Mouse (Mus musculus) spleen, postnatal 4 days (tissue): Measurements from ENCODE around the gene Inpp5b.

Source experiments
- DNase-seq, 2 experiments: peaks; one replicate each; pipeline ENCODE4 v3.0.0; 2022; ENCODE audit warnings: low spot score in 2 of 2

Inpp5b gene

DNA sequence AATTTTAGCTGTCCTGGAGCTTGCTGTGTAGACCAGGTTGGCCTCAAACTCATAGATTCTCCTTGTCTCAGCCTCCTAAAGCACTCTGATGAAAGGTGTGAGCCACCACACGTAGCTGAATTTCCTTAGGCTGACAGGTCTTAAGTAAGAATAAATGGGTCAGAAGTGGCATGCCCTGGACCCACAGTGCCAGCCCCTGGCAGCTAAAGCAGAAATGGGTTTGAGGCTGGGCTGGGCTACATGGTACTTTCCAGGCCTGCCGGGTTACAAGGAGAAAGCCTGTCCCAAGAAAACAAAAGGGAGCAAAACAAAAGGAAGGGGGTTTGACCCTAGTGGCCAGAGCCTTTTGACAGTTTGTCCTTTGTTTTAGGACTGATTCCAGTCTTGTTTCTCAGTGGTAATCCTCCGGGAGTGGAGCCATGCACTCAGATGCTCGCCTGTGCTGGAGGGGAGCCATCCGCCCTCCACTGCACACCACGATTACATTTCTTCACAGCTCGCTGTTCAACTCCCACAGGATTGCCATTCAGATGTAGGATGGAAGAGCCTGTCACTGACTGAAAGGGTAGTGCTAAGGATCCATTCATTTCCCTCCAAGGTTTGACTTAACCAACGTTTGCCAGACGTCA is 69.8 kb downstream of the Inpp5b start:
- DNase-seq, result no peak

DNA sequence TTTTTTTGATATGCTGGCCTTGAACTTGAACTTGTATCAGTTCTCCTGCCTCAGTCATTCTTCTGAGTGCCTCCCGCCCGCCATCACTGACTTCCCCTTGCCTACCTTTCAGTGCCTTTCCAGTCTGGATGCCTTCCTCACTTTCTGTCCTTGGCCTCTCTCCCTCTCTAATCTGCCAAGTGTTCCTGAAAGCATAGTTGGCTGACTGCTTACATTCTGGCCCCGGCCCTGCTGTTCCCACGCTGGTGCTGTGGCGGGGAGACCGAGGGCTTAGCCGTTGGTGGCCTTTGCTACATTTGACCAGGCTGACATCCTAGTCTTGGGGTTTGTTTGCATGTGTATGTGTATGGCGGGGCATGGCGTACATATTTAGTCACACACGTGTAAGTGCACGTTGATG is 74.3 kb downstream of the Inpp5b start:
- no peak for DNase-seq

DNA sequence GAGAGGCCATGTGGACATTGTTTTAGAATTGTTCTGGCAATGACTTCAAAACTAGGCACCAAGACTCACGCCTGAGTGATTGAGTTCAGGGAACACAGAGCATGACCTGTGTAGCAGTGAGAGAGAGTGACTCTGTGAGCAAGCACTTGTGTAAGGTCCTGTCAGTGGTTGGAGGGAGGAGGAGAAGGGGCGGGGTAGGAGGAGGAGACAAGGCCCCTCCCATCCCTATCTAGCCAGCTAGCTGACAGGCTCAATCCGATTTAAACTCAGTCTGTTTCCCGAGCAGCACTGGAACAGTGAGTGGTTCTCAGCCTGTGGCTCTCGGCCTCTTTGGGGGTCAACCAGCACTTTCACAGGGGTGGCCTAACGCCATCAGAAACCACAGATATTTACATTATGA is 76.2 kb downstream of the Inpp5b start:
- DNase-seq, result peak in 1 of 2 experiments; percentile 47

DNA sequence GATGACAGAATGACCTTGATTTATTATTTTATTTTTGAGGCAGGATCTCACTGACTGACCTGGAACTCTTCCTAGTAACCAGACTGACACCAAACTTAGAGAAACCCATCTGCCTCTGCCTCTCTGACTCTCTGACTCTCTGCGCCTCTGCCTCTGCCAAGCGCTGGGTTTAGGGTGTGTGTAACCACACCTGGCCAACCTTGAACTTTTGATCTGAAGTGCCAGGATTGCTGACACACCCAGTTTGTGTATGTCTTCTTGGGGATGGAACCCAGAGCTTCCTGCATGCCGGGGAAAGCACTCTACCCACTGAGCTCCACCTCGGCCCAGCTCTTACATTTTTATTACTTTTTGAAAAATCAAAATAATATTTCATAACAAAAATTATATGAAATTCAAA is 77.2 kb downstream of the Inpp5b start:
- DNase-seq, result no peak

DNA sequence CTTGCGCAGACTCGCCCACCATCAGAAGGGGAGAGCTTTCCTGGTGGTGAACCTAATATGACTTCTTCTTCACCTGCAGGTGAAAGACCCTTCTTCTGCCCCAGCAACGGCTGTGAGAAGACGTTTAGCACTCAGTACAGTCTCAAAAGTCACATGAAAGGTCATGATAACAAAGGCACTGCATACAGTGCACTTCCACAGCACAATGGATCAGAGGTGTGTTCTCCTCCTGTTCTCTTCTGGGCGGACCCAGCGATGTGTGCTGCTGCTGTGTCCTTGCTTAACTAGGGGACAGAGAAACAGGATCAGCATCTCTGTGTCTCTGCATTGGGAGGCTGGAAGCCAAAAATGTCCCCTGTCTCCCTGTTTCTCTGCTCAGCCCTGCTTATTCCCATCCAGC is 83.3 kb downstream of the Inpp5b start:
- no peak for DNase-seq

DNA sequence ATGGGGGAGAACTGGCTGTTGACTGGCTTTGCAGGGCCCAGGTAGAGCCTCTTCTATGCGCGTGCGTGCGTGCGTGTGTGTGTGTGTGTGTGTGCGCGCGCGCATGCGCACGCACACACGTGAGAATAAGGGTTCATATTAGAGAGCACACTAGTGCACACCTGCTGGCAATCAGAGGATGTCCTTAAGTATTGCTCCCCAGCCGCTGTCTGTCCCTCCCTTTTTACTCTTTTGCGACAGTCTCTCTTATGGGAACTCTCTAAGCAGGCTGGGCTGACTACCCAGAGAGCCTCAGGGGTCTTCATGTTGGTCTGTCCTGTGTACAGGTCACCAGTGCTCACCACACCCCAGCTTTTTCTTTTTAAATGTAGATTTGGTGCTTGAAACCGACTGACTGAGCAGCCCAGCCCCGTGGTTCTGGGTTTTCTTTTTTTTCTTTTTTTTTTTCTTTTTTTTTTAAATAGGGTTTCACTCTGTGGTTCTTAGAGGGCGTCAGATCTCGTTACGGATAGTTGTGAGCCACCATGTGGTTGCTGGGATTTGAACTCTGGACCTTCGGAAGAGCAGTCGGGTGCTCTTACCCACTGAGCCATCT is 83.8 kb downstream of the Inpp5b start:
- DNase-seq, result no peak

DNA sequence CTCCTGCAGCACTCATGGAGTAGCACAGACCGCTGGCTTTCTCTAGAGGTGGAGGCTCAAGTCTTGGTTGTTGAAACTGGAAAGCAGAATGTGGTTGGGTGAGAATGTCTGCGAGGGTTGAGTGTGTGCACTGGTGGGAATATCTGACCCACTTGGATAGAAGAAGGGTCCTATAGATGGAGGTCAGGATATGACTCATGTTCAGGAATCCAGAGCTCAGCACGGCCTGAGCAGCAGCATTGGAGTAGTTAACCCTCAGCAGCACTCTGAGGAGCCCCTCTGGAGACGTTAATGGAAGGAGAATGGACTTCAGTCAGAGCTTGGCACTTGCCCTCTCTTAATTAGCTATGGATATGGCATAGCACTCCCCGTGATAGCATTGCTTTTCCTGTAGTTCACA is 88.0 kb downstream of the Inpp5b start:
- no peak for DNase-seq

DNA sequence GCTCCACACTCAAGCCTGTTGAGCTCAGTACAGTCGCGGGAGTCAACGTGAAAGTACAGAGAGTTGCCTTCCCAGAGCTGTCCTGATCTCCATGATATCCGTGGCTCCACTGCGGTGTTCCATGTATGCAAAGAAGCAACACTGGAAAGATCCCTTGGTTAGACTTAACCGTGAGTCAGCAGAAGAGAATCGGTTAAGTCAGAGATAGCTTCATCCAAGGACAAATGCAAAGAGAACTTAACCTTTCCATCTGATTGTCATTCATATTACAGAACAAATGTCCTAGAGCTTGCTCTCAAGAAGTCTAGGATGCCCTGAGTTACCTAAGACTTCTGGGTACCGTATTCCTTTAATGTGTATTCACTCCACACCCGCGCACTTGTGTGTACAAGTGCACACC is 91.1 kb downstream of the Inpp5b start:
- DNase-seq, result no peak

DNA sequence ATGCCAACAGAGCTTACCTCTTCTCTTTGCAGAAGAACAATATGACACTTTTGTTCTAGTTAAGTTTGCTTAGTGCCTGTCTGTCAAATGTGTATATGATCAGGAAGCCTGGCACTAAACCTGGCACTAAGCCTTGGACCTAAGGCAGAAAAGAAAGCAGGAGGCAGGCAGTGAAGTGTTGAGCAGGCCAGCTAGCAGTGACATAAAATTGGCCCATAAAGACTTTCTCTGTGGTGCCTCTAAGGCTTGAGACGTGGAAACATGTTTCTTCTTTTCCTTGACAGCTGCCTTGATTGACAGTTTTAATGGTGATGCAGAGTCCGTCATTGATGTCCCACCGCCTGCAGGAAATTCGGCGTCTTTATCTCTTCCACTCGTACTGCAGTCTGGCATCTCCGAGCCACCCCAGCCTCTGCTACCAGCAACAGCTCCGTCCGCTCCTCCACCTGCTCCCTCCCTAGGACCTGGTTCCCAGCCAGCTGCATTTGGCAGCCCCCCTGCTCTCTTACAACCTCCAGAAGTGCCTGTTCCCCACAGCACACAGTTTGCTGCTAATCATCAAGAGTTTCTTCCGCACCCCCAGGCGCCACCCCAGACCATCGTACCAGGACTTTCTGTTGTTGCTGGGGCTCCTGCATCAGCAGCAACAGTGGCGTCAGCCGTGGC is 96.5 kb downstream of the Inpp5b start:
- no peak for DNase-seq

DNA sequence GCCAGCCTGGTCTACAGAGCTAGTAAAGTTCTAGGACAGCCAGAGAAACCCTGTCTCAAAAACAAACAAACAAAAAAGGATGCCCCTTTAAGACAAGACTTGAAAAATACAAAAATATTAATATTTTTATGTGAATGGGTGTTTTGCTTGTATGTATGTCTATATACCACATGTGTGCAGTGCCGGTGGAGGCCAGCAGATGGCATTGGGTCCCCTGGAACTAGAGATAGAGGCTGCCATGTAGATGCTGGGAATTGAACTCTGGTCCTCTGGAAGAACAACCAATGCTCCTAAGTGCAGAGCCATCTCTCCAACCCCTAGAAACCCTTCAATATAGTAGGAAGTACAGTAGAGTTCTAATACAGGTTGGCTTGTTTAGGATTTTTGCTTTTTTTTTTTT is 99.3 kb downstream of the Inpp5b start:
- DNase-seq, result no peak

DNA sequence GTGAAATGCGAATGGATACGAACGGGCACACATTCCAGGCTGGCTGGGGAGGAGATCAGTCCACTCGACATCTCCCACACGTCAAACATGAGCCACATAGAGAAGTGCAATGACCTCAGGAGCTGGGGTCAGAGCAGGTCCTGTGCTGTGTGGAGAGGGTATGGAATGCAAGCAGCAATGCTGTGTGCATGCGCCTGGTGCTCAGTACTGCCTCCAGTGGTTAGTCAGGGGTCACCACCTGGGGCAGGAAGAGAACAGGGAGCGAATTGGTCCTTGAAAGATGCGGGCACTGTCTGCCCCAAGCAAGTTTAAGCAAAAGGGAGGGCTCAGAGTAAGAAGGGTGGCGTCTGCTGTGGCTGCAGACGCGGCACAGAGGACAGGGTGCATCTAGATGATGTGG is 101.8 kb downstream of the Inpp5b start:
- DNase-seq, result peak; percentile 52 to 76

DNA sequence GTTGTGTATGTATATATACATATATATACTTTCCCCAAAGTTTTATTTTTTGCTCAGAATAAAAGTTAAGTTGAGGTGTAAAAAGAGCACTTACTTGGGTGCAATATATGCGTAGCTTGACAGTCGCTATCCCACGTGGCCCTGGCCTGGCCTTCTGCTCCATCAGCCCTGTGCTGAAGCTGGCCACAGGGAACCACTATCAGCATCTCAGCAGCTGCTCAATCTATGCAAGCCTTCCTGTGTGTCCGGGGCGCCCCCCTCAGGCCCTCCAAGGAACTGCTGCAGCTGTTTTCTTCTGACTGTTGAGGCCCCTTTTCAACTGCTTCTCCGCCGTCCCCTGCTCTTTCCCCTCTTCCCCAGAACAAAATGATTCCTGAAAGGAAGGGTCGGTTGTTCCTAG is 105.9 kb downstream of the Inpp5b start:
- DNase-seq, result peak; percentile 86 to 95

DNA sequence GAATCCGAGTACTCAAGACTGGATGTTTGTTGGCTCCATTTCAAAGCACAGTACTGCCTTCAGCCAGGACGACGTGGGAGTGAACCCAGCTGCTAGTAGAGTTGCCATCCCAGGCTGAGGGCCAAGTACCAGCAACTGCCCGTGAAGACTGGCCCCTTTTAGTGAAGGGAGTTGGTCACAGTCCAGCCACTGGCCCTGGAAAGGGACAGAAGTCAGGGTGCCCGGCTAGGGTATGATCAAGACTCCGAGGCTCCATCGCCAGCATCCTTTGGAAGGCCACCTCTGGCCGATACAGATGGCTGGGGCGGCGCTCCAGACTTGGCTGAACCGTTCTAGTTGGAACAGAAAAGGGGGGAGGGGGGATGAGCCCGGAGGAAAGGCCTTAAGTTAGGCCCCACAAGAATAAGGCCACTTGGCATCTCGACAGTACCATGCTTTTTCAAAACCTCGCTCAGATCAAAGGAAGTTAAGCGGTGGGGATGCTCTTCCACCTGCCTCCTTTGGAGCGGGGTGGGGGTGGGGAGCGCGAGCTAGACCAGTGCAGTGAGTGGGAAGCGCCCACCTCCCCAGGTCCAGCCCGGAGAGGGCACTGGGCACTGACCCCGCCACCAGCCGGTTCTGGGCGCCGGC is 108.1 kb downstream of the Inpp5b start:
- peak; percentile 26 to 71 for DNase-seq

DNA sequence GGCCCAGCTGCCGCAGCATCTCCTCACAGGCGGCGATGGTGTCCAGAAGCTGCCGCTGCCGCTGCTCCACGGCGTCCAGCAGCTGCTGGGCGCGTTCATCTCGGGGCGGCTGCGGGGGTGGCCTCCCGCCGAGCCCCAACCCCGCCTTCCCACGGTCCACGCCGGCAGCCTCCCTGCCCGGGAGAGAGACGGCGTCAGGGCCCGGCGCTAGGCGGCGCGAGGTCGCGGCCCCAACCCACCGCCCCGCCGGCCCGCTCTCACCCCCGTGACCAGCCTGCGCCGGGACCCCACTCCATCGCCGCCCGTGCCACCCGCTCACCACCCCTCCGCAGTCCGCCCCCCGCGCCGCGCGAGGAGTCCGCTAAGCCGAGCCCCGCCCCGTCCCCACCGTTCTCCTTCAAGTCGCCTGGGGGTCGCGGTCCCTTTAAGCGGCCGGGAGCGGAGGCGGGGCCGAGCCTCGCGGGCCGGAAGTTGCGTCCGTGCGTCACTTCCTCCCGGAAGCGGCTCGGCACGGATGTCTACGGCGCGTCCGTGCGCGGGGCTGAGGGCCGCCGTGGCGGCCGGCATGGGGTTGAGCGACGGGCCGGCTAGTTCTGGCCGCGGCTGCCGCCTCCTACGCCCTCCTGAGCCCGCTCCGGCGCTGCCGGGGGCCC is 108.7 kb downstream of the Inpp5b start, which contains the start of gene Yrdc:
Gene Yrdc (plus strand): TSS at position 419 of the 653 bp plus-strand sequence.
- DNase-seq, result peak; percentile 91 to 96
